Mouse (Mus musculus) urinary bladder, postnatal 25 days (tissue): Measurements from ENCODE around the gene Mast3.

Experiments
- DNase-seq: peaks from one replicate; pipeline ENCODE4 v3.0.0; 2022; ENCODE audit warnings: low spot score

Mast3 gene

DNA sequence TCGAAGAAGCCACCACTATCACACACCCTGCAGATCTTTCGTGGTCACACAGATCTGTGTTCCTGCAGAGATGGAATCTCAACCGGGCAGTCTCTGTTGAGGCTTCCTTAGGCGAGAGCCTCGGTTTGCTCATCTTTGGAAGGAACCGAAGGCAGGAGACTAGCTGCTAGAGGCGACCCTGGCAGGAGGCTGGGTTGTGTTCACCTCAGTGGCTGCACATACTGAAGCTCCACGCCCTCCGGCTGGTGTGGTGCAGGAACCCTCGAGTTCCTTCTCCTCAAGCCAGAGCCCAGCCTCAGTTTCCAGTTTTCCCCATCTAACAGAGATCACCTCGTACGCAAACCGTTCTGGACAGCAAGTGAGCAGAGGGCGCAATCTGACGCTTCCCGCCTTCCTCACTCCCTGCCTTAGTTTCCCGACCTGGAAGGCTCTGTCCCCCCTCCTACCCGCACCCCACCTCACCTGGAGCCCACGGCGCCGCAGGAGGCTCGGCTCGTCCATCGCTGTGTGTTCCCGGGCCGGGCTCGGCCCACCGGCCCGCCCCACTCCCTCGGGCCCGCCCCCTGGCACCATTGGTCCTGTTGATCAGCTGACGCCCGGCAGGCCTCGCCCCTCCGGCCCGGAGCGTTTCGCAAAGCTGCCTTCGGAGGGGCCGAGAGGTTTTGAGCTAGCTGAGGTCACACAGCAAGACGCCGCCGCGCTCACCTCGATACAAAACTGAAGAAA is at the start of gene Mast3:
TSS of gene Mast3 (minus strand) at position 574 of the 726 bp plus-strand sequence.
- peak; percentile 84 for DNase-seq

DNA sequence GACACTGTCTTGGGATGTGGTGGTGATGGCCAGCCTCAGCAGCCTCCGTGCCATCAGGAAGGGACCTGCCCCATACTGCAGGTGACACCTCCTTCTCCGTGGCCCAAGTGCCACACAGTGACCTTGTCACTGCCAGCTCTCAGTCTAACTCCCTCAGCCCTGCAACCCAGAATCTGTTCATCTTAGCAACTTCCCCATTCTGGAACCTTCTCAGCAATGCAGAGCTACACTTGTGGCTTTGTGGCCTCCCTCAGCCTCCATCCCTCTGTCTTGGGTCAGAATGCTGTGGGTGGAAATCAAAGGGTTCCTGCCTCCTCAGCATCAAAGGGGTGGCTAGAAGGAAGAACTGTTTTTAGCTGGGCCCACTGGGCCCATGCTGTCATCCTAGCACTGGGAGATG is 49.0 kb upstream of the Mast3 start:
- DNase-seq, result no peak

DNA sequence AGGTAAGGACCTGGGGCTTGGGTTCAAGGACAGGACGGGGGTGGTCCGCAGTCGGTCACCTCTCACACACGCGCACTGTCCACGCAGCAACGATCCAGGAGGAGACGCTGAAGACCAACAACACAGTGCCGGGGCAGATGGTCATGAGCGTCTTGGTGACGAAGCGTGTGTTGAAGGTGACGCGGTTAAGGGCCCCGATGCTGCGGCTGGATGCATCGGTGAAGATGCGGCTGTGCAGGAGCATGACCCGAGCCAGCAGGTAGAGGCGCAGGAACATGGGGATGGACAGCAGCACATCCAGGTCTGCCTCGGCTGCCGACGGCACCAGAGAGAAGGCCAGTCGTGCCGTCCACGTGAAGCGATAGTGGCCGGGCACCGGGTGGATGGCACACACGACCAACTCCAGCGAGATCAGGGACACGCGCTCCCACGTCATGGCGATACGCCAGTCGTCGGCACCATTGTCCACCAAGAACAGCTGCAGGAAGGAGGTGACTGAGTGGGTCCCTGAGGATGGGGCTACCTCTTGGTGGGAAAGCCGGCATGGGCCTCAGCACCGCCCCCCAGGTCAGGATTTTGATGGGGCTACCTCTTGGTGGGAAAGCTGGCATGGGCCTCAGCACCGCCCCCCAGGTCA is 47.9 kb upstream of the Mast3 start:
- no peak for DNase-seq

DNA sequence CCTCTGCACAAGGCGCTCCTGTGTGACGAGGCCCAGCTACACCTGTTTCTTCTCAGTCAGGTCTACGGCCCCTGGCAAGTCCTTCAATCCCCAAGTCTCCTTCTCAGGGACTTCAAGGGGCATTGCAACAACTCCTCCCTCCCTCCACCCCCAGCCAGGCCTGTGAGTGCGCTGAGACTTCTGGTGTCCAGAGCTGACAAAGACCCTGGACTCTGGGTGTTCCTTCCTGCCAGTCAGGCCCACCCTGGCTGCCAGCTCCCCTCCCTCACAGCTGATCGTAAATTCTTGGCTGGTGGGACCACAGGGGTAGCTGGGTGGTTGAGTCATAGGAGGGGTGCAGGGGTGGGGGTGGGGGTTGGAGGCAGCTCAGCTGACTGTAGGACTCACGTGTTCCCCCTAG is 47.0 kb upstream of the Mast3 start:
- DNase-seq, result no peak

DNA sequence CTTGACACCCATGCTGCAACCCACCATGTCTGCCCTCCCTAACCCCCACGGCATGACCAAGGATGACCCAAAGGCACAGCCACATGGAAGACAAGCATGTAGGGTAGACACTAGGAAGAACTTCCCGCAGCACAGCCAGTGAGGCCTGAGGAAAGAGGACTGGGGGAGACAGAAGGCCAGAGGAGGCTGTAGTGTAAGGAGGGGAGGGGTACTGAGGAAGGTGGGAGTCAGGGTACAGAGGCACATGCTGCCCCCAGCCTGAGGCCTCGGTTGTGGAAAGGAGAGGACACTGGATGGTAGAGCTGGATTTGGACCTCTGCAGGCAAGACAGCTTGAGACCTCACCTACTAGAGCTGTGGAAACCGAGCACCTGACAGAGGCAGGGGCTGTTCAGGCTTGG is 46.1 kb upstream of the Mast3 start:
- no peak for DNase-seq

DNA sequence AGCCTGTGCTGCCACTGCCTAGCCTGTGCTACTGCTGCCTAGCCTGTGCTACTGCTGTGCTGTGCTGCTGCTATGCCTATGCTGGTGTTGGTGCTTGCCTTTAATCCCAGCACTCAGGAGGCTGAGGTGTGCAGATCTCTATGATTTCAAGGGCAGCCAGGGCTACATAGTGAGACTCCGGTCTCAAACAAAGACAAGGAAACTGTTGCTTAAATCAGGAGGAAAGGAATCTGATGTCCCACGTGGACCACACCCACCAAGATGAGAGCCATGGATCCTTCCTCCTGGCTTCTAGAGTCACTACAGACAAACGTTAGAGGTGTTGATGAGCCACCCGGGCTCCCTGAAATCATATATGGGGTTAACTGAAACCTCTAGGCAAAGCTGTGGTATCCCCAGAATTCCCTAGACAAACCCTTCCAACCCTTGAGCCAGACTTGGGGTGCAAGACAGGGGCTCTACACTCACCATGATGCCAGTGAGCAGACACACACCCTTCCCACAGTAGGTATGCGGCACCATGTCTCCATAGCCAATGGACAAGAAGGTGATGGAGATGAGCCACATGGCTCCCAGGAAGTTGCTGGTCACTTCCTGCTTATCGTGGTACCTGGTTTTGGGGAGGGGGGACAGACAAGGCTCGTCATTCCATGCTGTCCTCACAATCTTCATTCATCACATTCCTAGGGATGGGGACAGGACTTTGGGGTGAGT is 45.4 kb upstream of the Mast3 start:
- DNase-seq, result no peak

DNA sequence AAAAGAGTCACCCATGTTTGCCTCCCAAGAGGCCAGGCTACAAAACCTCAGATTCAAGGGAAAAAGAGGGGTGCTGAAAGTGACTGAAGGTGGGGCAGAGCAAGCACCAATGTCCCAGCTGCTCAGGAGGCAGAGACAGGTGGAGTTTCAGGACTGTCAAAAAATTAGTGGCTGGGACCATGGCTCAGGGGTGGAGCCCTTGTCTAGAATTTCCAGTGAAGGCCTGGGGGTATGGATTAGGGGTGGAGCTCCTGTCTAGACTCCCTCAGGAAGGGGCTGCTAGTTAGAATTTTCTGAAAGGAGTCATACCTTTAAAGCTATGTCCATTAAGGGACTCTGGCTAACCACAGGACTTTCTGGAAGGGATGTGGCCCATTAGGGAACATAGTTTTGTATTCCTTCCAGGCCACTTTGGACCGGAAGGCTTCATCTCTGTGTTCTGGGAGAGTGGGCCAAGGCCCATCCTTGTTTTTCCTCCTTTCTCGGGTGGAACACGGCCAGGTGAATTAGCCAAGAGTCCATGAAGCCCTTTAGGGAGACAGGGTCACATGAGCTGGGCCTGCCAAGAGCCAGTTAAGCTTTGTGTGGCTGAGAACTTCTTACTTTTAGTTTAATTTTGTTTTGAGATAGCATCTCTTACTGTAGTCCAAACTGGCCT is 44.6 kb upstream of the Mast3 start:
- DNase-seq, result no peak

DNA sequence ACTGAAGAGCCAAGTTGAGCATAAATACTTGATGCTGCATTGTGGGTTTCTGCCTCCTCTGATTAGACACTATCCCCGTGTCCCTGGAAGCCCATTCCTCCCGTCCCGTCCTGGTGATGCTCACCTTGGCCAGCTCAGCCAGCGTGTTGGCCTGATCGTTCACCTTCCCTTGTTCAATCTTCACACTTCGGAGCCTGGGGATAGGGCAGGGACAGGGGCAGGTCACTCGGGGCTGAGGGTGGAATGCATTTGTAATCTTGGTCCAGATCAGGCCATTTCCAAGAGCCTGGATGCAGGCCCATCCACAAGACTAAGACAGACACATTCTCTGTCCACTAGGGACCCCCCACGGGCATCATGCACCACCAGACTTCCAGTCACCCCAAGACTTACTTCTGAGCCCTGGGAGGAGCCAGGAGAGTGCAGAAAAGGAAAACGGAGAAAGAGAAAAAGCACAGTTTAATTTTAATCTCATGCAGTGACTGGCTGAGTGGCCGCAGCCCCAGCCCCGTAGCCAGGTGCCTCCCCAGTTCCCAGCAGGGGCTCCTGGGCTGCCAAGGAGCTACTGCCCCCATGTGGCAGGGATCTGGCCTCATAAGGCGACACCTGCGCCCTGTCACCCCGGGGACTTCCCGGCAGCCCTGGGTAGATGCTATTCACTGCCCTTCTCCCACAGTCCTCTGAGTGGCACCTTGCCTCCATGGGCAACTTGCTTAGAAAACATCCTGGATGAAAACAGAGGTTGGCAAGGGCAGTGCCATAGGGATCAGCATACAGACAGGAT is 41.7 kb upstream of the Mast3 start:
- no peak for DNase-seq

DNA sequence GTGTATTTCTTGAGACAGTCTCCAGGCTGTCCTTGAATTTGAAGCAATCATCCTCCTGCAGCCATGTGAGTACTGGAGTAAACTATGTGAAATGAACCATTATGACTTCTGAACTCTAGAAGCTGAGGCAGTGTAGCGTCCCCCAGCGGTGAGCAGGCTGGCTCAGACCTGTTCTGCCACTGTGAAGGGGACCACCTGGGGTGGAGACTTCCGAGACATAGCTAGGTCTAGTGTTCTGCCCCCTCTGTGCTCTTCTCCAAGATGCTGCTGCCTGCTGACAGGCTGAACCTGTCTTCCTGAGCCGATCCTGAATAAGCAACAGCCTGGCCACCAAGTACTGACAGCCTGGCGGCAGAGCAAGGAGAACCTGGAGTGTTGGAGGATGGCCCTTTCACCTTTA is 40.3 kb upstream of the Mast3 start:
- DNase-seq, result no peak

DNA sequence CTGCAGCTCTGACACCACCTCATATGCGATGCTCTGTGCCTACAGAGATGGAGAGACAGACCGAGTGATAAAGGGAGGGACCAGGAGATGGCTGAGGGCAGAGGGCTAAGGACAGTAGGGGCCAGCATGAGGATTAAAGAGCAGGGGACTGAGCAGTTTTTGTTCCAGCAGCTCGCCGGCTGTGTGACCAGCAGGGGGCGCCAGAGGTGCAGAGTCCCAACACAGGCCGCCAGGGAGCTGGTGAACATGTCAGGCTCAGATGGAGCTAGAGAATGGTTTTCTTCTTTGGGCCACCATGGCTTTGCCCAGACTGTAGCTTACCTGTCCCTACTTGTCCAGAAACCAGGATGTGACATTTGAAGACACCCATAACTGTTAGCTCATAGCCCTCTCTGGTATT is 39.7 kb upstream of the Mast3 start:
- DNase-seq, result peak; percentile 94

DNA sequence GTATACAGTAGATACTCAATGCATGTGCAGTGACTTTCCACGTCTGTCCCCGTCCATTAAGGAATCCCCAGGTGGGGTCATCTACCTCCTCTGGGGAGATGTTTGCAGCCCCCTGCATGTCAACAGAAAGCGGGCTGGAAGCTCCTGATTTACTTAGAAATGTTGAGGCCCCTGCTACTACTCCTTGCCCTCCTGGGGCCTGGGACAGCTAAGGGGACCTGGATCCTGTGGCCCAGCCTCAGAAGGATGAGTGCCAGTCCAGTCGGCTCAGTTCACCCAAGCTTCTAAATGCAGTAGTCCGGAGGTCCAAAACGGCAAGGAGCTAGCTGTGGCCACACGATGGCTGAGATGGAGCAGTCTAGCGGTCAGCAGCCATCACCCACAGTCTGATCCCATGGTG is 39.1 kb upstream of the Mast3 start:
- DNase-seq, result no peak

DNA sequence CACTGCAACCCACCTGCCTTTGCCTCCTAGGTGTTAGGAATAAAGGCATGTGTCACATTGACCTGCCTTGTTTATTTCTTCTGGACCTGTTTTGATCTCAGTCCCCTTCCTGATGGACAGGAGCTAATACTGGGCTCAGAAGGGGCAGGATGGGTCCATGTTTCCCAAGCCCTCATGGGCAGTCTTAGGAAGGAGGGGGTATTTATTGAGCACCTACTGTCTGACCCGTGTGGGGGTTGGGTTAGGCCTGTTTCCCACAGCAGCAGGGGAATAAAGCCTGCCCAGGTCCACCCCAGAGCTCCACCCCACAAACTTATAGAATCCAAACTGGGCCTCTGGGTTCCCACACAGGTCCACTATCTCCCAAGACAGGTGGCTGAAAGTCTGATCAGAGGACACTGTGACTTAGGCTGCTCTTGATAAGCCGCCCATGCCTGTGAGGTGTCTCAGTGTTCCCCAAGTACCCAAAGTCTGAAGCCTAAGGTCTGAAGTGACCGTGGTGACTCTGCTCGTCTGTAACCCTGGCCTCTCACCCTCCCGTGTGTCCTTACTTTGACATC is 38.4 kb upstream of the Mast3 start:
- no peak for DNase-seq

DNA sequence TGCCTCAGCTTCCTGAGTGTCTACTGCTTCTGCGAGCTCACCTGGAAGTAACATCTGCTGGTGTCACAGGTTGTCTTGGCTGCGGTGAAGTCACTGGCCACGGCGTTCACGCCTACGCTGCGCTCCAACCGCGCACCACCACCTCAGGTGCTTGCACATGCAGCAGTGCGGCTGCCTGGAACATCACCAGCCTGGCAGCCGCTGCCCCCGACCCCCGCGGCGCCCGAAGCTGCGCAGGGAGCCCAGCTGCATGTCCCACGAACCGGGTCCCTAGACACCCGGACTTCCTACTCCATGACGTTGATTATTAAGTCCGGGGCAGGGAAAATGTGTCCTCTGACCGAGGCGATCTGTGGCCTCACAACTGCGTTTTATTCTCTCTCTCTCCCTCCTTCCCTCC is 37.6 kb upstream of the Mast3 start:
- no peak for DNase-seq

DNA sequence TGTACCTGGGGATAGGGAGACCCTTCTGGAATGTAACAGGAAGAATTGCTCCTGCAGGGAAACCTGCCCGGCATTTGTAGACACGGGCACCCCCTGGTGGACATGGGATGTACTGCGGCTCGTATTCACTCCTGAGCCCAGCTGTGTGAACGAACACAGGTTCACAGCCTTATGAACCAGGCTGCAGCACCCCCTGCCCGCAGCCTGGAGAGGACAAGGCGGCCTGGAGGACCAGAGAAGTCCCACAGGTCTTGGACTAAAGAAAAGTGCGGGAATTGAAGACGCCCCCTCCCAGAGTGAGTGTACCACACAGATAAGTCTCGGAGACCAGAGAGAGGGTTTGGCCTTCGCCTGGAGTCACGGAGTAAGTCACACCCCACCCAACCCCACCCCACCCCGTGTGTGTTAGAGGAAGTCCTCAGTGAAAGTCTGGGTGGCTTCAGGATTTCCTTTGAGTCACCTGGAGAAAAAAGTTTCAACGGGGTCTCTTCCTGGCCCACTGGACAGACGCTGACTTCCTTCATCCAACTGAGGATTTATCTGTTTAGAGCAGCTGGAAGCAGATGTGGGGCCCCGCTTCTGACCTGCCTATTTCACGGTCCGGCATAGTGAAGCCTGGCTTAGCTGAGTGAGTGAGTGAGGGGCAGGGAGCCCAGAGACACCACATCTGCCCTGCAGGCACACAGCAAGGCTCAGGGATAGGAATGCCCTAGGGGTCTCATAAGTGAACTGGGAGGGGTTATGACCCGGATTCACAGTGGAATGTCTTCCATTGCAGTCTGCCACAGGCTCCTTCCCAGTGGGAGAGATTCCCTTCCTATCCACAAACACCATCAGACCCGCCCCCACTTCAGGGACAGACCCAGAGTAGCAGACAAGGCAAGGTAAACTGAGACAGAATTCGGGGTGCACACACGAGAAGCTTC is 36.6 kb upstream of the Mast3 start:
- DNase-seq, result peak; percentile 93

DNA sequence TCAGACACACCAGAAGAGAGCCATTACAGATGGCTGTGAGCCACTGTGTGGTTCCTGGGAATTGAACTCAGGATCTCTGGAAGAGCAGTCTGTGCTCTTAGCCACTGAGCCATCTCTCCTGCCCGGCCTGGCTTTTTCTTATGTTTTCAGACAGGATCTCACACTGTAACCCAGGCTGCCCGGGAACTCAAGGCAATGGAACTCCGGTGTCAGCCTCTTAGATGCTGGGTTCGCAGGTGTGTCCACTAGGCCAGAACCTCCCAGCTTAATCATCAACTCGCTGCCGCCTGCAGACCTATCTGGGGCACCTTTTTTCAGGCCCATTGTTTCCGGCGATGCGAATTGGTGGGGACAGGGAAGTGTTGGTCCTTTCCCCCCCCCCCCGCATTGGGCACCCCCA is 35.7 kb upstream of the Mast3 start:
- no peak for DNase-seq

DNA sequence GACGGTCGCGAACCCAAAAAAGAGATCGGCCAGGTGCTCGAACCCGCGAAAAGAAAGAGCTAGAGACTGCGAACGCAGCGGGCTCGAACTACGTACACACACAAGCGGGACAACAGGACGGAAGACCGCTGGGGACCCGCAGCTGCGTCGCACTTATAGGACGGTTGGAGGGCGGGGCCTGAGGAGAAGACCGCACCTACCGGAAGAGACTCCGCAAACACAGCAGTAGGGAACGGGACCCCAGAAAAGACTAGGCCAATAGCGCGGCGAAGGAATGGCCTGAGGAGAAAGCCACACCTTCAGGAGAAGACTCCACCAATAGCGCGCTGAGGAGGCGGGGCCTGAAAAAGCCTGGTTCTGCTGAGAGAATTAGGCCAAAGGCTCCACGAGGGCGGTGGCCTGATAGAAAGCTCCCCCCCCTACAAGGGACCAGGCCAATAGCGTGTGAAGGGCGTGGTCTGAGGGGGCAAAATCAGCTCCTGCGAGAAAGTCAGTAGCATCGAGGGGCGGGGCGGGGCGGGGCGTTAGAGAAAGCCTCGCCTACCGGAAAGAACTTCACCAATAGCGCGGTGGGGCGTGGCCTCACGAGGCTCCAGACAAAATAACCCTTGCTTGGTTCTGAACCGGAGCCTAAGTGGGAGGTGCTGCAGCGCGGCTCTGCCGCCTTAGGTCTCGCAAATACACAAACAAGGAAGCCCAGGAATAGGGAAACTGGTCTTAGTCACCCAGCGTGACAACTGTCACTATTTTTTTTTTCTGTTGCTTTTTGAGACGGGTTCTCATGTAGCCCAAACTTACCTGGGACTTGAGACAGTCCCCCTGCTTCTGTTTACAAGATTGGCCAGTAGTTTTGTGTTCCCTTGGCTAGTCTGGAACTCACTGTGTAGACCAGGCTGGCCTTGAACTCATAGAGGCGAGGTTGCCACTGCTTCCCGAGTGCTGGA is 34.8 kb upstream of the Mast3 start, which contains the start of gene Arrdc2:
TSS of gene Arrdc2 (minus strand) at position 313 of the 944 bp plus-strand sequence.
- peak; percentile 91 for DNase-seq

DNA sequence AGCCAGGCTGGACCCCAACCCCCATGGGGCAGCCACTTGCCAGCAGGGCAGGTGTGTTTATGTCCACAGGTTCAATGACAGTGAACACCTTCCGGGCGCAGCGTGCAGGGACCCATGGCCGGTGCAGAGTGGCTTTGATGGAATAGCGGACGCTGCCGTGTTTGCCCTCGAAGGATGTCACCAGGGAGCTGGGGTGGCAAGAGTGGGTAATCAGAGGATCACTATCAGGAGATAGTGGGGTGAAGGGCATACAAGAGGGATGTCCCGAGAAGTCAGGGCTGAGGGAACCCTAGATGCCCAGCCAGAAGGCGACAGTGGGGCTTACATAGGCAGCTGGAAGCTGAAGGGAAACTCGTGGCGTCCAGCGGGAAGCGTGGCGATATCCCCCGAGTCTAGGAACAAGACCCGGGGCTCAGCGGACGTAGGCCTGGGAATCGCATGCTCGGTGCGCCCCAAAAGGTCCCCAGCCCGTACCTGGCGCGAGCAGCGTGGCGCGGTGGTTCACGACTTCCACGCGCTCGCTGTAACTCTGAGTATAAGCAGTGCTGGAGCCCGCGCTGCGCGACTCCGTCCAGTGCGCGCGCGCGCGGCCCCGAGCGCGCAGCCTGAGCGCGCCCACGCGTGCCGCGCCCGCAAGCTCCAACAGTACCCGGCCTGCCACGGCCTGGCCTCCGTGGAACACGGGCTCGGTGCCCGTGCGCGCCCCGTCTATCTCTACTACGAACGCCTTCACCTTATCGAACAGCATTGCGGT is 34.0 kb upstream of the Mast3 start:
- DNase-seq, result peak; percentile 19

DNA sequence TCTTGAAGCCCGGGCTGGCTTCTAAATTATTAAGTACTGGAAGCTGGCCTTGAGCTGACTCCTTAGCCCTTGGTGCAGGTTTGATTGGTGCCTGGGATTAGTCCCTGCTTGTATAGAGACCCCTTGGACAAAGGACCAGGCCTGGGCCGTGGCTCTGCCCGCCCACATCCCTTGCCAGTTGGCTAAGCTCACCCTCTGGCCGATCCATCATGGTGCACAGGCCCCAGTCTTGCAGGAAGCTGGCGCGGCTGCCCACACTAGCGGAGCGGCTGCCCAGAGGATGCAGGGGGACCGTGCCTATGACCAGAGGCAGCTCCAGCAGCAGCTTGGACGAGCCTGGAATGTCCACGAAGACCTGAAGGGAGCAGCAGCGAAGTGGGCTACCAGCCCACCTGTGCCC is 31.8 kb upstream of the Mast3 start:
- DNase-seq, result no peak

DNA sequence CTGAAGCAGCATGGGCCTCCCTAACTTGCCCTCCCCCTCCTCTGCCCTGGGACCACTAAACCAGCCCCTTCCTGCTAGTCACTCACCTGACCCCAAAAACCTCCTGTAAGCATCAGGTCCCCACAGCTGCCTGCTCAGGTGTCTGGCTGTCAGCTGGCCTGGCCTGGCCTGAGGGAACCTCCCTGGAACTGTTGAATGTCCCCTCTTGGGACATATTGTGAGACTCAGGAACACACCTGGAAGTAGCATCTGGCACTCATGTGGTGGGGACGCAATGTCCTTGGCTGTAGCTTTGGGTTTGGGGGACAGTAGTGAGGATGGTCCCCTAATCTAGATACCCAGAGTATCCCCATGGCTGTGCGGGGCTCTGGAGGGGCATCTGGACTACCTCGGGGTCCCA is 29.2 kb upstream of the Mast3 start:
- no peak for DNase-seq
